Mouse (Mus musculus): ENCODE results near the gene Psenen. TPM values are rescaled to one million over a fixed set of nuclear protein-coding genes. Genes with fewer than 3 reads are reported as not detected.

Gene Psenen
- total and polyA plus RNA-seq, 3 experiments: 75.6 to 109 (median 85.7) TPM

- H3K79me2 ChIP-seq (replicated peaks; ENCODE audit: control insufficient read depth, insufficient read depth, low read length): no peaks in the 10 kb centered on the region
- H3K27me3 ChIP-seq (ENCODE audit: control insufficient read depth, insufficient read depth, low read length): no peaks in the 10 kb centered on the region
- WGBS: 60% methylated on average over 5 of the region's 5 CpGs
- H3K4me3 ChIP-seq: no peak overlapping the region
- no peak overlapping the region for H3K27ac ChIP-seq
- intact Hi-C loops (cut with DNase I): loop anchor here (10.0 kb wide), 1 partner anchor 358 kb away; the partner anchor contains the start of gene Usf2
- no peak for TF ChIP-seq CTCF (IDR thresholded peaks at IDR 0.05)
- TF ChIP-seq EP300 (IDR thresholded peaks at IDR 0.05; ENCODE audit: insufficient read depth, low read depth, low read length): no peak
- no peak for TF ChIP-seq POLR2A (IDR thresholded peaks at IDR 0.05; ENCODE audit: insufficient read depth, low read depth, low read length)
- H3K36me3 ChIP-seq (ENCODE audit: control insufficient read depth, insufficient read depth, low read length): no peaks in the 10 kb centered on the region
- H3K9ac ChIP-seq (ENCODE audit: low read depth, low read length): no peak overlapping the region
- H3K4me1 ChIP-seq (ENCODE audit: control insufficient read depth, insufficient read depth, low read length): no peaks in the 10 kb centered on the region
- DNase-seq: no peak
These were observed 33.4 kb upstream of the Psenen start for GRCm38 (mm10) chr7:30596811-30597210.

- WGBS: 69% methylated on average over 5 of the region's 5 CpGs
- no peaks in the 10 kb centered on the region for H3K4me1 ChIP-seq (ENCODE audit: control insufficient read depth, insufficient read depth, low read length)
- no peak overlapping the region for H3K27ac ChIP-seq
- DNase-seq: no peak
- H3K36me3 ChIP-seq (ENCODE audit: control insufficient read depth, insufficient read depth, low read length): no peaks in the 10 kb centered on the region
- H3K79me2 ChIP-seq (replicated peaks; ENCODE audit: control insufficient read depth, insufficient read depth, low read length): no peaks in the 10 kb centered on the region
- H3K9ac ChIP-seq (ENCODE audit: low read depth, low read length): no peak overlapping the region
- H3K4me3 ChIP-seq: no peak overlapping the region
- intact Hi-C loops (cut with DNase I): loop anchor here (10.0 kb wide), 1 partner anchor 359 kb away; the partner anchor contains the start of gene Usf2
- no peak for TF ChIP-seq POLR2A (IDR thresholded peaks at IDR 0.05; ENCODE audit: insufficient read depth, low read depth, low read length)
- H3K27me3 ChIP-seq (ENCODE audit: control insufficient read depth, insufficient read depth, low read length): no peaks in the 10 kb centered on the region
These were observed 32.7 kb upstream of the Psenen start for GRCm38 (mm10) chr7:30596093-30596492.

GRCm38 (mm10) chr7:30594510-30595024 lies 31.1 kb upstream of the Psenen start:
- Histone ChIP-seq H3K79me2 (replicated peaks; ENCODE audit: control insufficient read depth, insufficient read depth, low read length) (no peaks in the 10 kb centered on the region), H3K4me1 (ENCODE audit: control insufficient read depth, insufficient read depth, low read length) (no peaks in the 10 kb centered on the region)
- TF ChIP-seq CTCF (IDR thresholded peaks at IDR 0.05) (no peak), POLR2A (IDR thresholded peaks at IDR 0.05; ENCODE audit: insufficient read depth, low read depth, low read length) (no peak), EP300 (IDR thresholded peaks at IDR 0.05; ENCODE audit: insufficient read depth, low read depth, low read length) (no peak)

GRCm38 (mm10) chr7:30593579-30594509 lies 30.4 kb upstream of the Psenen start:
- no peak for TF ChIP-seq CTCF (IDR thresholded peaks at IDR 0.05)
- TF ChIP-seq EP300 (IDR thresholded peaks at IDR 0.05; ENCODE audit: insufficient read depth, low read depth, low read length): no peak
- no peak for TF ChIP-seq POLR2A (IDR thresholded peaks at IDR 0.05; ENCODE audit: insufficient read depth, low read depth, low read length)
- Histone ChIP-seq H3K9ac (ENCODE audit: low read depth, low read length) (no peak overlapping the region), H3K79me2 (replicated peaks; ENCODE audit: control insufficient read depth, insufficient read depth, low read length) (no peaks in the 10 kb centered on the region), H3K27me3 (ENCODE audit: control insufficient read depth, insufficient read depth, low read length) (no peaks in the 10 kb centered on the region), H3K4me1 (ENCODE audit: control insufficient read depth, insufficient read depth, low read length) (no peaks in the 10 kb centered on the region), H3K27ac (no peak overlapping the region), H3K4me3 (no peak overlapping the region), H3K36me3 (ENCODE audit: control insufficient read depth, insufficient read depth, low read length) (no peaks in the 10 kb centered on the region)
- intact Hi-C loops (cut with DNase I): loop anchor here (5.0 to 10.0 kb wide), 2 partner anchors 268 to 361 kb away; partner anchors contain the start of genes Ffar1 and Usf2
- no peak for DNase-seq
- WGBS: 59% methylated on average over 10 of the region's 10 CpGs

More at GRCm38 (mm10) chr7:30594510-30595024, 31.1 kb upstream of the Psenen start:
- WGBS: 49% methylated on average over 4 of the region's 4 CpGs
- intact Hi-C loops (cut with DNase I): loop anchor here (5.0 to 10.0 kb wide), 2 partner anchors 268 to 360 kb away; partner anchors contain the start of genes Ffar1 and Usf2
- Histone ChIP-seq H3K4me3 (no peak overlapping the region), H3K9ac (ENCODE audit: low read depth, low read length) (no peak overlapping the region), H3K27me3 (ENCODE audit: control insufficient read depth, insufficient read depth, low read length) (no peaks in the 10 kb centered on the region), H3K36me3 (ENCODE audit: control insufficient read depth, insufficient read depth, low read length) (no peaks in the 10 kb centered on the region), H3K27ac (no peak overlapping the region)
- no peak for DNase-seq

GRCm38 (mm10) chr7:30592772-30593423 lies 29.5 kb upstream of the Psenen start:
- H3K79me2 ChIP-seq (replicated peaks; ENCODE audit: control insufficient read depth, insufficient read depth, low read length): no peaks in the 10 kb centered on the region
- no peak overlapping the region for H3K27ac ChIP-seq
- no peak overlapping the region for H3K9ac ChIP-seq (ENCODE audit: low read depth, low read length)
- WGBS: 52% methylated on average over 5 of the region's 5 CpGs
- H3K27me3 ChIP-seq (ENCODE audit: control insufficient read depth, insufficient read depth, low read length): no peaks in the 10 kb centered on the region
- intact Hi-C loops (cut with DNase I): loop anchor here (5.0 to 10.0 kb wide), 2 partner anchors 269 to 362 kb away; partner anchors contain the start of genes Ffar1 and Usf2
- TF ChIP-seq CTCF (IDR thresholded peaks at IDR 0.05) (no peak), EP300 (IDR thresholded peaks at IDR 0.05; ENCODE audit: insufficient read depth, low read depth, low read length) (no peak), POLR2A (IDR thresholded peaks at IDR 0.05; ENCODE audit: insufficient read depth, low read depth, low read length) (no peak)
- no peaks in the 10 kb centered on the region for H3K4me1 ChIP-seq (ENCODE audit: control insufficient read depth, insufficient read depth, low read length)
- no peaks in the 10 kb centered on the region for H3K36me3 ChIP-seq (ENCODE audit: control insufficient read depth, insufficient read depth, low read length)
- DNase-seq: no peak
- H3K4me3 ChIP-seq: no peak overlapping the region
